Mouse (Mus musculus) CH12.LX (cell line): Measurements from ENCODE around the gene Htra2.

Experiments used
- CTCF ChIP-seq, 2 experiments: IDR thresholded peaks in 1 of 2; conservative IDR thresholded peaks in 1 of 2; 2 replicates each; pipeline ENCODE4 v1.5.1; 2011 to 2012; ENCODE audit warnings: low read depth in 2 of 2, low read length in 2 of 2, improper control_type of control experiment in 1 of 2, inconsistent platforms in 1 of 2, mild to moderate bottlenecking in 1 of 2, moderate library complexity in 1 of 2
- EP300 ChIP-seq: IDR thresholded peaks from 2 replicates; pipeline ENCODE4 v1.6.1; 2011; ENCODE audit warnings: low read length, improper control_type of control experiment
- HCFC1 ChIP-seq: IDR thresholded peaks from 2 replicates; pipeline ENCODE4 v1.6.1; 2012; ENCODE audit warnings: low read depth, mild to moderate bottlenecking, inconsistent platforms, low read length, improper control_type of control experiment
- MAFK ChIP-seq: IDR thresholded peaks from 2 replicates; pipeline ENCODE4 v1.6.1; 2011; ENCODE audit warnings: low read length, improper control_type of control experiment; ENCODE audit not compliant: insufficient replicate concordance
- MAX ChIP-seq: IDR thresholded peaks from 2 replicates; pipeline ENCODE4 v1.6.1; 2011; ENCODE audit warnings: low read length, improper control_type of control experiment
- NELFE ChIP-seq: IDR thresholded peaks from 2 replicates; pipeline ENCODE4 v1.6.1; 2011; ENCODE audit warnings: low read depth, low read length, improper control_type of control experiment
- PAX5 ChIP-seq: IDR thresholded peaks from 2 replicates; pipeline ENCODE4 v1.6.1; 2012; ENCODE audit warnings: low read length, inconsistent platforms, mixed read lengths
- POLR2A ChIP-seq: IDR thresholded peaks from 2 replicates; pipeline ENCODE4 v1.6.1; 2011; ENCODE audit warnings: low read depth, mild to moderate bottlenecking, improper control_type of control experiment, low read length
- RAD21 ChIP-seq: IDR thresholded peaks from 2 replicates; pipeline ENCODE4 v1.6.1; 2011; ENCODE audit warnings: low read depth, mild to moderate bottlenecking, low read length, improper control_type of control experiment, moderate library complexity
- SMC3 ChIP-seq: IDR thresholded peaks from 2 replicates; pipeline ENCODE4 v1.6.1; 2011; ENCODE audit warnings: low read depth, low read length, improper control_type of control experiment
- ZC3H11A ChIP-seq: IDR thresholded peaks from 2 replicates; pipeline ENCODE4 v1.6.1; 2012; ENCODE audit warnings: low read depth, mild to moderate bottlenecking, inconsistent platforms, low read length, improper control_type of control experiment
- ZNF384 ChIP-seq: IDR thresholded peaks from 2 replicates; pipeline ENCODE4 v1.6.1; 2012; ENCODE audit warnings: low read depth, low read length, improper control_type of control experiment, inconsistent platforms

DNA sequence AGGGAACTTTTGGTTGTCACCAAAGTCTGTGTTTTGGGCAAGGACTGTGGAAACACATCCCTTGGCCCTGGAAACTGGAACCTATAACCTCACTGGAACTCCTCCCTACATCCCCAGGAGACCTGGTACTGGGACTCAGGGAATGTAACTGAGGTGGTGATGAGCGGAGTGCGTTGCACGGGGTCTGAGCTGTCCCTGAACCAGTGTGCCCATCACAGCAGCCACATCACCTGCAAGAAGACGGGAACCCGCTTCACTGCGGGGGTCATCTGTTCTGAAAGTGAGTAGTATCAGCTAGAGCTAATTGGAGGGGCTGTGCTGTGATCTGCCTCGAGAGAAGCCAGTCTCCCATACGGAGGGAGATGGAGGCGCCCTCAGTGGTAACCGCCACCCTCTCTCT lies 5.7 kb downstream of the Htra2 start:
- no peak for TF ChIP-seq POLR2A
- TF ChIP-seq EP300, result no peak
- TF ChIP-seq ZNF384, result no peak
- TF ChIP-seq NELFE, result no peak
- TF ChIP-seq SMC3, result no peak
- TF ChIP-seq RAD21, result no peak
- TF ChIP-seq CTCF (conservative IDR thresholded peaks at IDR 0.05 in 1 of 2, IDR thresholded peaks at IDR 0.05 in 1 of 2; ENCODE audit: low read depth in 2 of 2, low read length in 2 of 2), result no peak
- no peak for TF ChIP-seq HCFC1
- no peak for TF ChIP-seq PAX5
- no peak for TF ChIP-seq MAFK
- TF ChIP-seq ZC3H11A, result no peak
- no peak for TF ChIP-seq MAX
